Mouse (Mus musculus): ENCODE data around the gene Il13. TPM values are rescaled to one million over a fixed set of nuclear protein-coding genes. Genes with fewer than 3 reads are reported as not detected.

Gene Il13
- polyA plus RNA-seq (2012; rRNA removed), result 0.02 TPM in 1 of 2 replicates, not detected in the other

GRCm38 (mm10) chr11:53634556-53634955 lies at the start of gene Il13:
Il13 (minus strand) TSS chr11:53634702.

GRCm38 (mm10) chr11:53618619-53619198 lies 15.8 kb downstream of the Il13 start, which contains the start of gene Il4:
Il4 (minus strand) TSS chr11:53618669.

Other genes with a start within 250 kb of the Il13 start
- gene Leap2, start 211.5 kb downstream of the Il13 start, polyA plus RNA-seq (2012; rRNA removed), result 13.7 and 15.8 TPM in 2 replicates
- gene Uqcrq, start 203.9 kb downstream of the Il13 start, polyA plus RNA-seq (2012; rRNA removed), result 215 and 231 TPM in 2 replicates
- 0.12 and 0.43 TPM in 2 replicates for gene Gdf9, start 203.7 kb downstream of the Il13 start, polyA plus RNA-seq (2012; rRNA removed)
- 0.11 and 0.18 TPM in 2 replicates for gene Gm10447, start 177.6 kb downstream of the Il13 start, polyA plus RNA-seq (2012; rRNA removed)
- gene Shroom1, start 177.5 kb downstream of the Il13 start, polyA plus RNA-seq (2012; rRNA removed), result 1.2 and 1.3 TPM in 2 replicates
- not detected in 2 replicates for gene Gm9837, start 164.2 kb downstream of the Il13 start, polyA plus RNA-seq (2012; rRNA removed)
- gene Gm9945, start 154.5 kb downstream of the Il13 start, polyA plus RNA-seq (2012; rRNA removed), result 0.12 and 0.17 TPM in 2 replicates
- 11.3 and 16.0 TPM in 2 replicates for gene Sowaha, start 154.4 kb downstream of the Il13 start, polyA plus RNA-seq (2012; rRNA removed)
- gene Sept8, start 115.4 kb downstream of the Il13 start, polyA plus RNA-seq (2012; rRNA removed), result 28.8 and 34.9 TPM in 2 replicates
- 3.4 and 3.6 TPM in 2 replicates for gene Kif3a, start 67.3 kb downstream of the Il13 start, polyA plus RNA-seq (2012; rRNA removed)
- 0.09 and 0.29 TPM in 2 replicates for gene Il4, start 16.0 kb downstream of the Il13 start, polyA plus RNA-seq (2012; rRNA removed)
- gene Rad50, start 72.6 kb upstream of the Il13 start, polyA plus RNA-seq (2012; rRNA removed), result 5.2 and 6.0 TPM in 2 replicates
- 0.02 TPM in 1 of 2 replicates, not detected in the other for gene Il5, start 86.1 kb upstream of the Il13 start, polyA plus RNA-seq (2012; rRNA removed)
- 8.5 and 9.3 TPM in 2 replicates for gene Irf1, start 135.3 kb upstream of the Il13 start, polyA plus RNA-seq (2012; rRNA removed)
- gene Gm17334, start 138.5 kb upstream of the Il13 start, polyA plus RNA-seq (2012; rRNA removed), result 0.05 TPM in 1 of 2 replicates, not detected in the other
- gene Gm12216, start 224.6 kb upstream of the Il13 start, polyA plus RNA-seq (2012; rRNA removed), result 0.10 TPM in 1 of 2 replicates, not detected in the other

All from liver, embryonic 14 days (tissue).